Mouse (Mus musculus): ENCODE measurements at regions not wholly inside any gene's neighbourhood (a gene's known extent, or its start where the extent isn't known, plus 50 kb on each side); places are given as distances from the start of the nearest gene placed in this dataset.
"Not testable (repeated sequence)": the region's sequence is repeated elsewhere in the genome, so short reads cannot be mapped to it uniquely, and the experiment has no call there.

GRCm38 (mm10) chr17:84858830-84859229, 68.2 kb upstream of the Lrpprc start:
- H3K27me3 ChIP-seq (ENCODE audit: control insufficient read depth, insufficient read depth, low read length) = no peaks in the 10 kb centered on the region
- H3K27ac ChIP-seq (ENCODE audit: control insufficient read depth, insufficient read depth, low read length) = peak overlapping the region; percentile 81
- H3K36me3 ChIP-seq (ENCODE audit: control insufficient read depth, insufficient read depth, low read length) = no peaks in the 10 kb centered on the region
- peaks cover 46% of the 10 kb centered on the region for H3K4me1 ChIP-seq (replicated peaks; ENCODE audit: control insufficient read depth, insufficient read depth, low read length)
- no peak overlapping the region for H3K4me3 ChIP-seq (ENCODE audit: control insufficient read depth, insufficient read depth, low read length)
- peak; percentile 63 for DNase-seq
- 19% methylated on average over 4 of the region's 4 CpGs for WGBS
- TF ChIP-seq CTCF (IDR thresholded peaks at IDR 0.05; ENCODE audit: borderline replicate concordance, control insufficient read depth, extremely low read depth, insufficient read depth, low read length, poor library complexity) (no peak), POLR2A (IDR thresholded peaks at IDR 0.05; ENCODE audit: control insufficient read depth, extremely low read depth, insufficient read depth, low read length, poor library complexity) (no peak)

GRCm38 (mm10) chr17:84859916-84860315, 69.3 kb upstream of the Lrpprc start:
- no peak for TF ChIP-seq CTCF (IDR thresholded peaks at IDR 0.05; ENCODE audit: borderline replicate concordance, control insufficient read depth, extremely low read depth, insufficient read depth, low read length, poor library complexity)
- 0 out of 2 replicates have a peak, but pooled peaks have one; percentile 20 for TF ChIP-seq POLR2A (IDR thresholded peaks at IDR 0.05; ENCODE audit: control insufficient read depth, extremely low read depth, insufficient read depth, low read length, poor library complexity)
- peaks cover 42% of the 10 kb centered on the region for H3K4me1 ChIP-seq (replicated peaks; ENCODE audit: control insufficient read depth, insufficient read depth, low read length)
- no peaks in the 10 kb centered on the region for H3K36me3 ChIP-seq (ENCODE audit: control insufficient read depth, insufficient read depth, low read length)
- 4% methylated on average over 8 of the region's 8 CpGs for WGBS
- H3K27ac ChIP-seq (ENCODE audit: control insufficient read depth, insufficient read depth, low read length) = peak overlapping the region; percentile 97
- no peaks in the 10 kb centered on the region for H3K27me3 ChIP-seq (ENCODE audit: control insufficient read depth, insufficient read depth, low read length)
- H3K4me3 ChIP-seq (ENCODE audit: control insufficient read depth, insufficient read depth, low read length) = peak overlapping the region; percentile 12
- peak; percentile 67 for DNase-seq

GRCm38 (mm10) chr17:84860835-84861234, 70.2 kb upstream of the Lrpprc start:
- peaks cover 40% of the 10 kb centered on the region for H3K4me1 ChIP-seq (replicated peaks; ENCODE audit: control insufficient read depth, insufficient read depth, low read length)
- H3K36me3 ChIP-seq (ENCODE audit: control insufficient read depth, insufficient read depth, low read length) = no peaks in the 10 kb centered on the region
- H3K4me3 ChIP-seq (ENCODE audit: control insufficient read depth, insufficient read depth, low read length) = no peak overlapping the region
- no peak for DNase-seq
- H3K27me3 ChIP-seq (ENCODE audit: control insufficient read depth, insufficient read depth, low read length) = no peaks in the 10 kb centered on the region
- H3K27ac ChIP-seq (ENCODE audit: control insufficient read depth, insufficient read depth, low read length) = peak overlapping the region; percentile 97
- no peak for TF ChIP-seq CTCF (IDR thresholded peaks at IDR 0.05; ENCODE audit: borderline replicate concordance, control insufficient read depth, extremely low read depth, insufficient read depth, low read length, poor library complexity)
- no peak for TF ChIP-seq POLR2A (IDR thresholded peaks at IDR 0.05; ENCODE audit: control insufficient read depth, extremely low read depth, insufficient read depth, low read length, poor library complexity)
- WGBS = 73% methylated on average over 4 of the region's 4 CpGs

- H3K27me3 ChIP-seq (ENCODE audit: control insufficient read depth, insufficient read depth, low read length); H3K4me3 ChIP-seq (ENCODE audit: control insufficient read depth, insufficient read depth, low read length); H3K36me3 ChIP-seq (ENCODE audit: control insufficient read depth, insufficient read depth, low read length); H3K27ac ChIP-seq (ENCODE audit: control insufficient read depth, insufficient read depth, low read length); DNase-seq: not testable (repeated sequence)
- peaks cover 17% of the 10 kb centered on the region for H3K4me1 ChIP-seq (replicated peaks; ENCODE audit: control insufficient read depth, insufficient read depth, low read length)
Observed at GRCm38 (mm10) chr17:84864231-84864630, 73.6 kb upstream of the Lrpprc start.

- no peak overlapping the region for H3K4me3 ChIP-seq (ENCODE audit: control insufficient read depth, insufficient read depth, low read length)
- DNase-seq = no peak
- H3K27ac ChIP-seq (ENCODE audit: control insufficient read depth, insufficient read depth, low read length) = no peak overlapping the region
- H3K36me3 ChIP-seq (ENCODE audit: control insufficient read depth, insufficient read depth, low read length) = no peaks in the 10 kb centered on the region
- WGBS = 58% methylated on average over 2 of the region's 2 CpGs
- TF ChIP-seq CTCF (IDR thresholded peaks at IDR 0.05; ENCODE audit: borderline replicate concordance, control insufficient read depth, extremely low read depth, insufficient read depth, low read length, poor library complexity) = no peak
- H3K4me1 ChIP-seq (replicated peaks; ENCODE audit: control insufficient read depth, insufficient read depth, low read length) = peaks cover 9% of the 10 kb centered on the region
- H3K27me3 ChIP-seq (ENCODE audit: control insufficient read depth, insufficient read depth, low read length) = no peaks in the 10 kb centered on the region
Observed at GRCm38 (mm10) chr17:84865158-84865557, 74.6 kb upstream of the Lrpprc start.

GRCm38 (mm10) chr17:84865566-84865965, 75.0 kb upstream of the Lrpprc start:
- Histone ChIP-seq H3K4me3 (ENCODE audit: control insufficient read depth, insufficient read depth, low read length) (no peak overlapping the region), H3K4me1 (replicated peaks; ENCODE audit: control insufficient read depth, insufficient read depth, low read length) (peaks cover 5% of the 10 kb centered on the region), H3K27me3 (ENCODE audit: control insufficient read depth, insufficient read depth, low read length) (no peaks in the 10 kb centered on the region), H3K27ac (ENCODE audit: control insufficient read depth, insufficient read depth, low read length) (no peak overlapping the region), H3K36me3 (ENCODE audit: control insufficient read depth, insufficient read depth, low read length) (no peaks in the 10 kb centered on the region)
- 94% methylated on average over 3 of the region's 3 CpGs for WGBS
- DNase-seq = no peak
- no peak for TF ChIP-seq CTCF (IDR thresholded peaks at IDR 0.05; ENCODE audit: borderline replicate concordance, control insufficient read depth, extremely low read depth, insufficient read depth, low read length, poor library complexity)
- TF ChIP-seq POLR2A (IDR thresholded peaks at IDR 0.05; ENCODE audit: control insufficient read depth, extremely low read depth, insufficient read depth, low read length, poor library complexity) = no peak

GRCm38 (mm10) chr17:84869074-84869722, 78.6 kb upstream of the Lrpprc start:
- Histone ChIP-seq H3K36me3 (ENCODE audit: control insufficient read depth, insufficient read depth, low read length) (no peaks in the 10 kb centered on the region), H3K27ac (ENCODE audit: control insufficient read depth, insufficient read depth, low read length) (no peak overlapping the region), H3K4me3 (ENCODE audit: control insufficient read depth, insufficient read depth, low read length) (no peak overlapping the region), H3K27me3 (ENCODE audit: control insufficient read depth, insufficient read depth, low read length) (no peaks in the 10 kb centered on the region), H3K4me1 (replicated peaks; ENCODE audit: control insufficient read depth, insufficient read depth, low read length) (no peaks in the 10 kb centered on the region; the same call in 1 of the 2 replicates)
- TF ChIP-seq CTCF (IDR thresholded peaks at IDR 0.05; ENCODE audit: borderline replicate concordance, control insufficient read depth, extremely low read depth, insufficient read depth, low read length, poor library complexity) = no peak
- no peak for TF ChIP-seq POLR2A (IDR thresholded peaks at IDR 0.05; ENCODE audit: control insufficient read depth, extremely low read depth, insufficient read depth, low read length, poor library complexity)
- 95% methylated on average over 3 of the region's 3 CpGs for WGBS
- DNase-seq = no peak
